Mouse (Mus musculus) G1E (cell line): ENCODE results near the gene Srd5a3. TPM values are rescaled to one million over a fixed set of nuclear protein-coding genes. Genes with fewer than 3 reads are reported as not detected.
"Not testable (repeated sequence)": the region's sequence is repeated elsewhere in the genome, so short reads cannot be mapped to it uniquely, and the experiment has no call there.

Experiments
- ATAC-seq: 2 replicates; pipeline ENCODE4 v1.8.0; 2016; ENCODE audit warnings: mild to moderate bottlenecking; ENCODE audit not compliant: insufficient number of reproducible peaks, poor library complexity, low FRiP score, severe bottlenecking; ENCODE audit errors: extremely low read depth
- DNase-seq: peaks from one replicate; pipeline ENCODE4 v3.0.0; 2012; ENCODE audit warnings: low spot score
- H3K27me3 ChIP-seq: 2 replicates; pipeline ENCODE4 v1.6.1; 2012; ENCODE audit warnings: mild to moderate bottlenecking, low read length, inconsistent platforms; ENCODE audit not compliant: insufficient read depth
- H3K36me3 ChIP-seq: replicated peaks from 2 replicates; pipeline ENCODE3; 2012; ENCODE audit warnings: mild to moderate bottlenecking, inconsistent platforms
- H3K4me1 ChIP-seq: 2 replicates; pipeline ENCODE4 v1.6.1; 2012; ENCODE audit warnings: low read depth, low read length, inconsistent platforms, mixed read lengths; ENCODE audit not compliant: insufficient read depth
- H3K4me3 ChIP-seq: 2 replicates; pipeline ENCODE4 v1.5.1; 2012; ENCODE audit warnings: low read depth, mild to moderate bottlenecking, inconsistent platforms, low read length, moderate library complexity, mixed read lengths
- H3K9me3 ChIP-seq: replicated peaks from 2 replicates; pipeline ENCODE4 v1.6.1; 2012; ENCODE audit warnings: inconsistent platforms
- CTCF ChIP-seq: IDR thresholded peaks from 2 replicates; pipeline ENCODE4 v1.5.1; 2012; ENCODE audit warnings: low read depth, low read length, inconsistent platforms, mixed read lengths
- GATA1 ChIP-seq: IDR thresholded peaks from 2 replicates; pipeline ENCODE4 v1.6.1; 2012; ENCODE audit warnings: borderline replicate concordance, low read length, inconsistent platforms, mixed read lengths
- GATA2 ChIP-seq: IDR thresholded peaks from 2 replicates; pipeline ENCODE4 v1.6.1; 2012; ENCODE audit warnings: low read depth, low read length, inconsistent platforms, borderline replicate concordance
- POLR2AphosphoS5 ChIP-seq: IDR thresholded peaks from 2 replicates; pipeline ENCODE4 v1.6.1; 2012; ENCODE audit warnings: low read depth, low read length, inconsistent platforms; ENCODE audit not compliant: insufficient replicate concordance
- TAL1 ChIP-seq: conservative IDR thresholded peaks from 2 replicates; pipeline ENCODE4 v1.6.1; 2012; ENCODE audit warnings: low read depth, low read length, inconsistent platforms, mixed read lengths
- polyA plus RNA-seq: library from polyadenylated mRNA; stranded (reverse); fragments of >175 nt; gene quantifications from 2 replicates; pipeline ENCODE4 v1.2.3, GENCODE M21; 2012
- total RNA-seq, 2 experiments: library from RNA; stranded (forward) in 1 of 2; stranded (reverse) in 1 of 2; fragments of 200-1000 nt in 1 of 2; fragments of >200 nt in 1 of 2; fragmentation: Nextera tagmentation in 1 of 2; gene quantifications; 2 replicates each; pipeline ENCODE4 v1.2.3; 2014 to 2017

The Srd5a3 gene
- total RNA-seq (2014; fragmentation: Nextera tagmentation) (52.2 and 57.0 TPM in 2 replicates), total RNA-seq (2017) (45.4 and 70.0 TPM in 2 replicates), polyA plus RNA-seq (58.4 and 99.0 TPM in 2 replicates)

- ATAC-seq: peak; percentile 83
- DNase-seq: peak; percentile 96
- Histone ChIP-seq H3K27me3 (no peaks in the 10 kb centered on the region), H3K9me3 (no peaks in the 10 kb centered on the region), H3K4me3 (peak within 1 kb of the TSS; percentile 81), H3K36me3 (peaks cover 18% of the 10 kb centered on the region), H3K4me1 (peaks cover 42% of the 10 kb centered on the region)
- TF ChIP-seq CTCF: peak; percentile 57; the same call in 1 of the 2 replicates
- TF ChIP-seq GATA2: no peak
Observed at GRCm38 (mm10) chr5:76139808-76140729, at the start of gene Srd5a3. Gene Srd5a3 (plus strand): TSS chr5:76140271.

GRCm38 (mm10) chr5:76103809-76104208 lies 36.3 kb upstream of the Srd5a3 start:
- not testable (repeated sequence) for H3K4me1 ChIP-seq, H3K9me3 ChIP-seq, H3K36me3 ChIP-seq, H3K27me3 ChIP-seq, DNase-seq, H3K4me3 ChIP-seq, ATAC-seq

GRCm38 (mm10) chr5:76107306-76107705 lies 32.8 kb upstream of the Srd5a3 start:
- DNase-seq (no peak), ATAC-seq (no peak)
- no peaks in the 10 kb centered on the region; the same call in none of the 2 replicates for H3K27me3 ChIP-seq
- H3K9me3 ChIP-seq: no peaks in the 10 kb centered on the region
- no peaks in the 10 kb centered on the region for H3K4me1 ChIP-seq
- TF ChIP-seq POLR2AphosphoS5: no peak
- H3K4me3 ChIP-seq: no peak overlapping the region
- H3K36me3 ChIP-seq: no peaks in the 10 kb centered on the region

GRCm38 (mm10) chr5:76108496-76108895 lies 31.6 kb upstream of the Srd5a3 start:
- no peak for TF ChIP-seq CTCF
- TF ChIP-seq TAL1: no peak
- TF ChIP-seq GATA2: no peak
- TF ChIP-seq POLR2AphosphoS5: no peak
- no peak for TF ChIP-seq GATA1
- no peak overlapping the region for H3K4me3 ChIP-seq
- no peaks in the 10 kb centered on the region for H3K36me3 ChIP-seq
- H3K4me1 ChIP-seq: no peaks in the 10 kb centered on the region
- no peaks in the 10 kb centered on the region for H3K9me3 ChIP-seq
- H3K27me3 ChIP-seq: peaks cover 3% of the 10 kb centered on the region
- ATAC-seq (no peak), DNase-seq (no peak)

- no peak for TF ChIP-seq GATA1
- TF ChIP-seq TAL1: no peak
- no peak for TF ChIP-seq CTCF
- no peak for TF ChIP-seq GATA2
- no peak for TF ChIP-seq POLR2AphosphoS5
- no peak overlapping the region for H3K4me3 ChIP-seq
- ATAC-seq (no peak), DNase-seq (no peak)
- H3K9me3 ChIP-seq: no peaks in the 10 kb centered on the region
- H3K27me3 ChIP-seq: peaks cover 8% of the 10 kb centered on the region
- H3K4me1 ChIP-seq: no peaks in the 10 kb centered on the region
- H3K36me3 ChIP-seq: no peaks in the 10 kb centered on the region
Observed at GRCm38 (mm10) chr5:76111173-76111572, 28.9 kb upstream of the Srd5a3 start.

- no peak for TF ChIP-seq TAL1
- TF ChIP-seq GATA1: no peak
- no peak for TF ChIP-seq POLR2AphosphoS5
- no peak for TF ChIP-seq CTCF
- TF ChIP-seq GATA2: no peak
- ATAC-seq: no peak
- no peaks in the 10 kb centered on the region for H3K36me3 ChIP-seq
- H3K27me3 ChIP-seq: peaks cover 14% of the 10 kb centered on the region
- no peak overlapping the region for H3K4me3 ChIP-seq
- no peaks in the 10 kb centered on the region for H3K4me1 ChIP-seq
- DNase-seq: no peak
- H3K9me3 ChIP-seq: no peaks in the 10 kb centered on the region
Observed at GRCm38 (mm10) chr5:76112016-76112415, 28.1 kb upstream of the Srd5a3 start.
